Mouse (Mus musculus) heart, embryonic 13.5 days (tissue): Measurements from ENCODE around the gene Nup210. TPM values are rescaled to one million over a fixed set of nuclear protein-coding genes. Genes with fewer than 3 reads are reported as not detected.

ENCODE experiments used
- ATAC-seq: fragments of 200-750 bp; cut with Nextera tagmentation; 2 replicates; pipeline ENCODE4 v1.8.0; 2017; ENCODE audit warnings: moderate TSS enrichment; ENCODE audit not compliant: insufficient number of reproducible peaks, low FRiP score, low TSS enrichment; ENCODE audit errors: extremely low read depth
- H3K27ac ChIP-seq: fragments of 300-500 bp; sonication (generic); replicated peaks from 2 replicates; pipeline ENCODE4 v1.5.1; 2015; ENCODE audit warnings: moderate library complexity, mild to moderate bottlenecking, inconsistent platforms
- H3K27me3 ChIP-seq: fragments of 300-500 bp; sonication (generic); replicated peaks from 2 replicates; pipeline ENCODE4 v1.6.1; 2015; ENCODE audit warnings: mild to moderate bottlenecking, inconsistent platforms
- H3K36me3 ChIP-seq: fragments of 300-500 bp; sonication (generic); 2 replicates; pipeline ENCODE4 v1.6.1; 2015; ENCODE audit warnings: mild to moderate bottlenecking, inconsistent platforms
- H3K4me1 ChIP-seq: fragments of 300-500 bp; sonication (generic); 2 replicates; pipeline ENCODE4 v1.6.1; 2015; ENCODE audit warnings: inconsistent platforms
- H3K4me2 ChIP-seq: fragments of 300-500 bp; sonication (generic); 2 replicates; pipeline ENCODE4 v1.6.1; 2015; ENCODE audit warnings: inconsistent platforms, mild to moderate bottlenecking, moderate library complexity
- H3K4me3 ChIP-seq: fragments of 300-500 bp; sonication (generic); 2 replicates; pipeline ENCODE4 v1.5.1; 2015; ENCODE audit warnings: moderate library complexity, mild to moderate bottlenecking, inconsistent platforms
- H3K9ac ChIP-seq: fragments of 300-500 bp; sonication (generic); 2 replicates; pipeline ENCODE4 v1.6.1; 2015; ENCODE audit warnings: inconsistent platforms, mild to moderate bottlenecking, moderate library complexity
- H3K9me3 ChIP-seq: fragments of 300-500 bp; sonication (generic); 2 replicates; pipeline ENCODE4 v1.6.1; 2016; ENCODE audit warnings: inconsistent platforms
- WGBS: fragments of 180-500 bp; shearing (Covaris S2); methylation state at CpG from one replicate; pipeline ENCODE4 v1.1.7; 2015; ENCODE audit warnings: mixed read lengths; 5-methylcytosine and 5-hydroxymethylcytosine counted together
- polyA plus RNA-seq: library from polyadenylated mRNA; unstranded; fragments of >200 nt; fragmentation: Nextera tagmentation; extraction: Ambion mirVana; gene quantifications from 2 replicates; pipeline ENCODE4 v1.2.1, GENCODE M21; 2015

Nup210 gene
- polyA plus RNA-seq, 1 experiment from 2014 or later = 7.6 TPM

- WGBS = 81% methylated on average over 7 of the region's 7 CpGs
- Histone ChIP-seq H3K4me2 (no peak overlapping the region), H3K9ac (no peak overlapping the region), H3K4me1 (peaks cover 19% of the 10 kb centered on the region), H3K27ac (no peak overlapping the region), H3K36me3 (peaks cover 10% of the 10 kb centered on the region), H3K9me3 (no peaks in the 10 kb centered on the region), H3K27me3 (no peaks in the 10 kb centered on the region), H3K4me3 (no peak overlapping the region)
- no peak for ATAC-seq
Measured at GRCm38 (mm10) chr6:91016600-91017230, 99.9 kb downstream of the Nup210 start.

GRCm38 (mm10) chr6:91014198-91014958 is 102.3 kb downstream of the Nup210 start:
- Histone ChIP-seq H3K27ac (no peak overlapping the region), H3K27me3 (no peaks in the 10 kb centered on the region), H3K9ac (no peak overlapping the region), H3K36me3 (peaks cover 10% of the 10 kb centered on the region), H3K4me1 (peaks cover 26% of the 10 kb centered on the region), H3K4me3 (no peak overlapping the region), H3K4me2 (no peak overlapping the region), H3K9me3 (no peaks in the 10 kb centered on the region)
- ATAC-seq = no peak
- WGBS = 71% methylated on average over 9 of the region's 9 CpGs

- ATAC-seq = no peak
- no peak overlapping the region for H3K4me3 ChIP-seq
- 50% methylated on average over 3 of the region's 3 CpGs for WGBS
- H3K9ac ChIP-seq = no peak overlapping the region
- H3K4me2 ChIP-seq = no peak overlapping the region
- H3K36me3 ChIP-seq = peaks cover 8% of the 10 kb centered on the region
- no peaks in the 10 kb centered on the region for H3K27me3 ChIP-seq
- peaks cover 26% of the 10 kb centered on the region for H3K4me1 ChIP-seq
- no peaks in the 10 kb centered on the region for H3K9me3 ChIP-seq
- no peak overlapping the region for H3K27ac ChIP-seq
Measured at GRCm38 (mm10) chr6:91012458-91012857, 104.2 kb downstream of the Nup210 start.

- WGBS = 33% methylated on average over 4 of the region's 4 CpGs
- ATAC-seq = no peak
Measured at GRCm38 (mm10) chr6:91011568-91011967, 105.1 kb downstream of the Nup210 start.

GRCm38 (mm10) chr6:91008284-91008830 is 108.3 kb downstream of the Nup210 start:
- 80% methylated on average over 3 of the region's 3 CpGs for WGBS
- H3K27me3 ChIP-seq = no peaks in the 10 kb centered on the region
- H3K9me3 ChIP-seq = no peaks in the 10 kb centered on the region
- H3K36me3 ChIP-seq = no peaks in the 10 kb centered on the region
- H3K27ac ChIP-seq = no peak overlapping the region
- H3K4me2 ChIP-seq = no peak overlapping the region
- H3K4me3 ChIP-seq = no peak overlapping the region
- no peak for ATAC-seq
- H3K4me1 ChIP-seq = peaks cover 32% of the 10 kb centered on the region
- H3K9ac ChIP-seq = no peak overlapping the region

More at GRCm38 (mm10) chr6:91011568-91011967, 105.1 kb downstream of the Nup210 start:
- Histone ChIP-seq H3K4me1 (peaks cover 28% of the 10 kb centered on the region), H3K36me3 (0 out of 2 replicates have a peak, but pooled peaks cover 3% of the 10 kb centered on the region), H3K9ac (no peak overlapping the region), H3K27ac (no peak overlapping the region), H3K4me2 (no peak overlapping the region), H3K27me3 (no peaks in the 10 kb centered on the region), H3K9me3 (no peaks in the 10 kb centered on the region), H3K4me3 (no peak overlapping the region)

GRCm38 (mm10) chr6:91007207-91007606 is 109.4 kb downstream of the Nup210 start:
- no peaks in the 10 kb centered on the region for H3K36me3 ChIP-seq
- ATAC-seq = no peak
- 60% methylated on average over 2 of the region's 2 CpGs for WGBS

GRCm38 (mm10) chr6:91004157-91004556 is 112.5 kb downstream of the Nup210 start:
- no peak overlapping the region for H3K4me3 ChIP-seq
- H3K4me1 ChIP-seq = peaks cover 40% of the 10 kb centered on the region

More at GRCm38 (mm10) chr6:91007207-91007606, 109.4 kb downstream of the Nup210 start:
- no peaks in the 10 kb centered on the region for H3K9me3 ChIP-seq
- no peaks in the 10 kb centered on the region for H3K27me3 ChIP-seq
- H3K4me2 ChIP-seq = no peak overlapping the region
- H3K4me3 ChIP-seq = no peak overlapping the region
- H3K9ac ChIP-seq = no peak overlapping the region
- peaks cover 27% of the 10 kb centered on the region for H3K4me1 ChIP-seq
- H3K27ac ChIP-seq = no peak overlapping the region

GRCm38 (mm10) chr6:91003310-91003995 is 113.2 kb downstream of the Nup210 start:
- no peaks in the 10 kb centered on the region for H3K36me3 ChIP-seq
- no peak overlapping the region for H3K4me2 ChIP-seq
- H3K4me1 ChIP-seq = peaks cover 44% of the 10 kb centered on the region
- no peak overlapping the region for H3K9ac ChIP-seq
- WGBS = 16% methylated on average over 3 of the region's 3 CpGs
- ATAC-seq = peak; percentile 62; the same call in 1 of the 2 replicates
- H3K4me3 ChIP-seq = no peak overlapping the region
- H3K9me3 ChIP-seq = no peaks in the 10 kb centered on the region
- no peak overlapping the region for H3K27ac ChIP-seq
- no peaks in the 10 kb centered on the region for H3K27me3 ChIP-seq

More at GRCm38 (mm10) chr6:91004157-91004556, 112.5 kb downstream of the Nup210 start:
- no peak for ATAC-seq
- Histone ChIP-seq H3K36me3 (no peaks in the 10 kb centered on the region), H3K9ac (no peak overlapping the region), H3K4me2 (no peak overlapping the region), H3K27ac (no peak overlapping the region), H3K9me3 (no peaks in the 10 kb centered on the region), H3K27me3 (no peaks in the 10 kb centered on the region)
- WGBS = 86% methylated on average over 2 of the region's 2 CpGs

- no peak overlapping the region for H3K4me3 ChIP-seq
- H3K4me1 ChIP-seq = peaks cover 51% of the 10 kb centered on the region
- H3K27ac ChIP-seq = peak overlapping the region; percentile 53; the same call in 1 of the 2 replicates
- H3K4me2 ChIP-seq = peak overlapping the region; percentile 58
- no peaks in the 10 kb centered on the region for H3K36me3 ChIP-seq
- no peak overlapping the region for H3K9ac ChIP-seq
- no peaks in the 10 kb centered on the region for H3K27me3 ChIP-seq
- 39% methylated on average over 7 of the region's 7 CpGs for WGBS
- no peak for ATAC-seq
- H3K9me3 ChIP-seq = no peaks in the 10 kb centered on the region
Measured at GRCm38 (mm10) chr6:91001566-91001965, 115.1 kb downstream of the Nup210 start.

GRCm38 (mm10) chr6:91000819-91001525 is 115.7 kb downstream of the Nup210 start:
- H3K9ac ChIP-seq = peak overlapping the region; percentile 60
- H3K4me1 ChIP-seq = peaks cover 51% of the 10 kb centered on the region
- no peaks in the 10 kb centered on the region for H3K36me3 ChIP-seq
- H3K27me3 ChIP-seq = no peaks in the 10 kb centered on the region
- H3K9me3 ChIP-seq = no peaks in the 10 kb centered on the region
- peak overlapping the region; percentile 24 for H3K4me3 ChIP-seq
- ATAC-seq = no peak
- peak overlapping the region; percentile 53 for H3K27ac ChIP-seq
- WGBS = 17% methylated on average over 15 of the region's 15 CpGs
- peak overlapping the region; percentile 58 for H3K4me2 ChIP-seq
